Mouse (Mus musculus): ENCODE data around the gene Slc16a10.

GRCm38 (mm10) chr10:39986466-39986865 lies 155.6 kb downstream of the Slc16a10 start, which contains the start of gene Mfsd4b5:
- TF ChIP-seq CTCF (IDR thresholded peaks at IDR 0.05; ENCODE audit: low read depth, low read length) (no peak), POLR2A (IDR thresholded peaks at IDR 0.05; ENCODE audit: borderline replicate concordance, low read depth, low read length) (no peak)
